In genomic region chr2:91312578-91313311, GRCm38 (mm10) we compare ENCODE assay signal across 9 mouse cellular contexts. TPM values are rescaled to one million over a fixed set of nuclear protein-coding genes. Genes with fewer than 3 reads are reported as not detected.
DNase-seq lines count a peak whose midpoint lies in the region; ATAC-seq and TF ChIP-seq lines count a peak whose summit lies in the region.
"Had no signal": no experiment of that assay in that cellular context is flagged by ENCODE, and none has a peak within 500 bp of the region (broad histone marks: within the 10 kb centered on the region; RNA-seq: fewer than 3 reads in every experiment).

No protein-coding gene starts in this region.

- TF ChIP-seq EP300 in heart, adult 2 months (IDR thresholded peaks at IDR 0.05; ENCODE audit: insufficient read depth, low read depth, low read length) = no peak

- no peak overlapping the region for H3K9ac ChIP-seq in heart, adult 2 months (ENCODE audit: low read depth, low read length)
- H3K9ac ChIP-seq in hindbrain, embryonic 13.5 days = no peak overlapping the region

- intact Hi-C loops in heart, adult 2 months (cut with DNase I) = no loop called here

- H3K27ac ChIP-seq in heart, adult 2 months = no peak overlapping the region
- peak overlapping the region; percentile 58 for H3K27ac ChIP-seq in hindbrain, embryonic 13.5 days

- H3K4me1 ChIP-seq in heart, adult 2 months (ENCODE audit: control insufficient read depth, insufficient read depth, low read length) = 0 out of 2 replicates have a peak, but pooled peaks cover 1% of the 10 kb centered on the region
- H3K4me1 ChIP-seq in hindbrain, embryonic 13.5 days (replicated peaks) = peaks cover 11% of the 10 kb centered on the region

- no peaks in the 10 kb centered on the region for H3K27me3 ChIP-seq in heart, adult 2 months (ENCODE audit: control insufficient read depth, insufficient read depth, low read length)
- no peaks in the 10 kb centered on the region for H3K27me3 ChIP-seq in hindbrain, embryonic 13.5 days
- H3K27me3 ChIP-seq in myocyte (ENCODE audit: control insufficient read depth, insufficient read depth, insufficient read length) = no peaks in the 10 kb centered on the region

- DNase-seq in heart, adult 18-20 months = peak; percentile 25 to 54
- no peak for DNase-seq in heart, adult 2 months
- DNase-seq in adrenal gland, adult 8-10 months = peak; percentile 55
- no peak for DNase-seq in frontal cortex, postnatal 10 days (ENCODE audit: low spot score in 2 of 2)
- no peak for DNase-seq in ovary, postnatal 10 days (ENCODE audit: low spot score)
- DNase-seq: right cerebral cortex, postnatal 4 days had no signal

- 54% methylated on average over 10 of the region's 10 CpGs for WGBS in heart, adult 2 months
- WGBS in hindbrain, embryonic 13.5 days = 24% methylated on average over 10 of the region's 10 CpGs

- peak; percentile 39; the same call in 1 of the 2 replicates for ATAC-seq in hindbrain, embryonic 13.5 days (ENCODE audit: low FRiP score)
- no peak for ATAC-seq in CD4-positive, CD25-positive, alpha-beta regulatory T cell, adult 4 months

- H3K9me3 ChIP-seq in hindbrain, embryonic 13.5 days = no peaks in the 10 kb centered on the region

- no peak overlapping the region for H3K4me2 ChIP-seq in hindbrain, embryonic 13.5 days
- H3K4me2 ChIP-seq in myocyte (ENCODE audit: low read depth) = peak overlapping the region; percentile 57

- H3K4me3 ChIP-seq in heart, adult 2 months = no peak overlapping the region
- H3K4me3 ChIP-seq in hindbrain, embryonic 13.5 days = no peak overlapping the region
- H3K4me3 ChIP-seq in myocyte = no peak overlapping the region

- H3K79me2 ChIP-seq in heart, adult 2 months (replicated peaks; ENCODE audit: control insufficient read depth, insufficient read depth, low read length) = no peaks in the 10 kb centered on the region
- no peaks in the 10 kb centered on the region for H3K79me2 ChIP-seq in myocyte (ENCODE audit: control insufficient read depth, insufficient read depth)

- no peak for TF ChIP-seq CTCF in heart, adult 2 months (IDR thresholded peaks at IDR 0.05)

- no peak for TF ChIP-seq POLR2A in heart, adult 2 months (IDR thresholded peaks at IDR 0.05; ENCODE audit: insufficient read depth, low read depth, low read length)
- no peak for TF ChIP-seq POLR2A in myocyte (IDR thresholded peaks at IDR 0.05; ENCODE audit: insufficient read length, low read depth)

- H3K36me3 ChIP-seq in heart, adult 2 months (ENCODE audit: control insufficient read depth, insufficient read depth, low read length) = no peaks in the 10 kb centered on the region
- H3K36me3 ChIP-seq in hindbrain, embryonic 13.5 days = peaks cover 6% of the 10 kb centered on the region
- no peaks in the 10 kb centered on the region for H3K36me3 ChIP-seq in myocyte (ENCODE audit: control insufficient read depth, insufficient read depth)

- no peak overlapping the region for H3ac ChIP-seq in myocyte (ENCODE audit: control insufficient read depth, insufficient read length)

TF ChIP-seq in myocyte, 11 proteins besides CTCF, POLR2A, EP300 and RAD21:
- no peak for TF ChIP-seq MAX (IDR thresholded peaks at IDR 0.05; ENCODE audit: low read depth)
- TF ChIP-seq MYOD1 (IDR thresholded peaks at IDR 0.05; ENCODE audit: control insufficient read depth in 1 of 3, insufficient read length in 2 of 3, low read depth in 2 of 3) = peak in 2 of 3 experiments; percentile 28 to 48

RNA-seq across cellular contexts. Expression of gene Arfgap2, which starts 48.0 kb away (rescaled TPM):
- 10 to 100 TPM; 52.1 to 54.1 TPM for total RNA-seq in heart, adult 18-20 months (2021)
- 10 to 100 TPM; 54.7 to 58.2 TPM for total RNA-seq in heart, adult 2 months (2021)
- polyA plus RNA-seq in heart, adult 2 months (2012; rRNA removed) = 35.0 and 43.2 TPM in 2 replicates
- 100 to 1,000 TPM in 3 of 4 experiments, 10 to 100 TPM in 1; 99.8 to 126 (median 112) TPM for total RNA-seq in adrenal gland, adult 8-10 months (2022)
- 69.4 and 70.4 TPM in 2 replicates for polyA plus RNA-seq in hindbrain, embryonic 13.5 days (2015; fragmentation: Nextera tagmentation; extraction: Ambion mirVana)
- 60.4 TPM for polyA plus RNA-seq in myocyte (2012; fragmentation: generic; extraction: Trizol)
- 100 to 1,000 TPM in 1 of 2 experiments, 10 to 100 TPM in 1; 87.2 to 143 TPM for polyA plus RNA-seq in CD4-positive, CD25-positive, alpha-beta regulatory T cell, adult 4 months (2017; shearing (Covaris generic))

RNA-seq across cellular contexts. Expression of gene Pacsin3, which starts 57.0 kb away (rescaled TPM):
- 100 to 1,000 TPM; 137 to 170 TPM for total RNA-seq in heart, adult 18-20 months (2021)
- total RNA-seq in heart, adult 2 months (2021) = 100 to 1,000 TPM; 141 to 157 TPM
- polyA plus RNA-seq in heart, adult 2 months (2012; rRNA removed) = 139 and 165 TPM in 2 replicates
- total RNA-seq in adrenal gland, adult 8-10 months (2022) = 100 to 1,000 TPM in 2 of 4 experiments, 10 to 100 TPM in 2; 68.6 to 220 (median 125) TPM
- 12.8 and 14.5 TPM in 2 replicates for polyA plus RNA-seq in hindbrain, embryonic 13.5 days (2015; fragmentation: Nextera tagmentation; extraction: Ambion mirVana)
- polyA plus RNA-seq in myocyte (2012; fragmentation: generic; extraction: Trizol) = 141 TPM
- 1 to 10 TPM in 1 of 2 experiments, under 1 TPM in 1; 0.69 to 1.4 TPM for polyA plus RNA-seq in CD4-positive, CD25-positive, alpha-beta regulatory T cell, adult 4 months (2017; shearing (Covaris generic))

Comparison
In these comparisons a context has a peak if more than half of its experiments do, and no peak if none do; other contexts are left out.
1. DNase-seq: peak in heart, adult 18-20 months (2 of 2) and adrenal gland, adult 8-10 months (single experiment); none in heart, adult 2 months (0 of 2), frontal cortex, postnatal 10 days (0 of 2) and ovary, postnatal 10 days (single experiment).